Mouse (Mus musculus) kidney, embryonic 14.5 days (tissue): ENCODE results near the gene Ctss. TPM values are rescaled to one million over a fixed set of nuclear protein-coding genes. Genes with fewer than 3 reads are reported as not detected.

Source experiments
- ATAC-seq: fragments of 200-750 bp; cut with Nextera tagmentation; 2 replicates; pipeline ENCODE4 v1.8.0; 2017; ENCODE audit warnings: moderate number of reproducible peaks, mild to moderate bottlenecking, moderate TSS enrichment, moderate library complexity; ENCODE audit not compliant: low FRiP score, low TSS enrichment
- H3K27ac ChIP-seq: fragments of 300-500 bp; sonication (generic); 2 replicates; pipeline ENCODE4 v1.5.1; 2014; ENCODE audit warnings: low read depth, mild to moderate bottlenecking, low read length, moderate library complexity, mixed read lengths
- H3K27me3 ChIP-seq: fragments of 300-500 bp; sonication (generic); 2 replicates; pipeline ENCODE4 v1.6.1; 2014; ENCODE audit warnings: mild to moderate bottlenecking, low read length; ENCODE audit not compliant: control insufficient read depth, insufficient read depth
- H3K36me3 ChIP-seq: fragments of 300-500 bp; sonication (generic); 2 replicates; pipeline ENCODE4 v1.6.1; 2014; ENCODE audit warnings: low read length, mixed read lengths; ENCODE audit not compliant: control insufficient read depth, insufficient read depth
- H3K4me1 ChIP-seq: fragments of 300-500 bp; sonication (generic); 2 replicates; pipeline ENCODE4 v1.6.1; 2014; ENCODE audit warnings: low read length, mixed read lengths; ENCODE audit not compliant: control insufficient read depth, insufficient read depth
- H3K4me2 ChIP-seq: fragments of 300-500 bp; sonication (generic); replicated peaks from 2 replicates; pipeline ENCODE4 v1.6.1; 2014; ENCODE audit warnings: low read depth, mild to moderate bottlenecking, low read length
- H3K4me3 ChIP-seq: fragments of 300-500 bp; sonication (generic); 2 replicates; pipeline ENCODE4 v1.5.1; 2014; ENCODE audit warnings: mild to moderate bottlenecking, low read length
- H3K9ac ChIP-seq: fragments of 300-500 bp; sonication (generic); 2 replicates; pipeline ENCODE4 v1.6.1; 2014; ENCODE audit warnings: low read depth, mild to moderate bottlenecking, low read length, moderate library complexity
- H3K9me3 ChIP-seq: fragments of 300-500 bp; sonication (generic); 2 replicates; pipeline ENCODE4 v1.6.1; 2016; ENCODE audit warnings: low read length; ENCODE audit not compliant: control insufficient read depth
- WGBS: fragments of 180-500 bp; shearing (Covaris S2); extraction: QIAGEN DNeasy Blood & Tissue Kit; methylation state at CpG from one replicate; pipeline ENCODE4 v1.1.7; 2014; 5-methylcytosine and 5-hydroxymethylcytosine counted together
- polyA plus RNA-seq: library from polyadenylated mRNA; unstranded; fragments of >200 nt; fragmentation: Nextera tagmentation; extraction: Ambion mirVana; gene quantifications from 2 replicates; pipeline ENCODE4 v1.2.1, GENCODE M21; 2014

Ctss gene
- 9.9 and 12.2 TPM in 2 replicates for polyA plus RNA-seq

- Histone ChIP-seq H3K4me3 (no peak within 1 kb of the TSS), H3K27me3 (no peaks in the 10 kb centered on the region), H3K27ac (no peak within 1 kb of the TSS), H3K9me3 (no peaks in the 10 kb centered on the region), H3K9ac (no peak within 1 kb of the TSS), H3K4me1 (no peaks in the 10 kb centered on the region), H3K4me2 (no peak within 1 kb of the TSS), H3K36me3 (no peaks in the 10 kb centered on the region)
- WGBS, result 77% methylated on average over 8 of the region's 8 CpGs
- ATAC-seq, result no peak
Measured at GRCm38 (mm10) chr3:95526622-95527211, at the start of gene Ctss. TSS of gene Ctss (plus strand) at chr3:95526786.

- WGBS, result 96% methylated on average over 1 of the region's 1 CpGs
Measured at GRCm38 (mm10) chr3:95478966-95479365, 47.6 kb upstream of the Ctss start.

GRCm38 (mm10) chr3:95486421-95486820 lies 40.2 kb upstream of the Ctss start:
- 79% methylated on average over 2 of the region's 2 CpGs for WGBS
- no peak overlapping the region for H3K27ac ChIP-seq
- H3K9ac ChIP-seq, result no peak overlapping the region
- H3K9me3 ChIP-seq, result no peaks in the 10 kb centered on the region
- no peaks in the 10 kb centered on the region for H3K27me3 ChIP-seq
- no peak overlapping the region for H3K4me2 ChIP-seq
- H3K36me3 ChIP-seq, result peaks cover 72% of the 10 kb centered on the region
- H3K4me1 ChIP-seq, result no peaks in the 10 kb centered on the region
- no peak for ATAC-seq
- H3K4me3 ChIP-seq, result no peak overlapping the region

More at GRCm38 (mm10) chr3:95478966-95479365, 47.6 kb upstream of the Ctss start:
- Histone ChIP-seq H3K36me3 (peaks cover 71% of the 10 kb centered on the region), H3K27me3 (no peaks in the 10 kb centered on the region), H3K9ac (no peak overlapping the region), H3K4me3 (no peak overlapping the region), H3K4me1 (no peaks in the 10 kb centered on the region), H3K9me3 (no peaks in the 10 kb centered on the region), H3K27ac (no peak overlapping the region), H3K4me2 (no peak overlapping the region)
- no peak for ATAC-seq

GRCm38 (mm10) chr3:95488679-95489078 lies 37.9 kb upstream of the Ctss start:
- Histone ChIP-seq H3K4me3 (no peak overlapping the region), H3K9me3 (no peaks in the 10 kb centered on the region), H3K36me3 (peaks cover 78% of the 10 kb centered on the region), H3K27me3 (no peaks in the 10 kb centered on the region), H3K27ac (no peak overlapping the region), H3K4me2 (no peak overlapping the region), H3K4me1 (no peaks in the 10 kb centered on the region), H3K9ac (no peak overlapping the region)
- no peak for ATAC-seq
- 95% methylated on average over 3 of the region's 3 CpGs for WGBS

- Histone ChIP-seq H3K9me3 (no peaks in the 10 kb centered on the region), H3K9ac (no peak overlapping the region), H3K27me3 (no peaks in the 10 kb centered on the region), H3K36me3 (peaks cover 82% of the 10 kb centered on the region), H3K27ac (no peak overlapping the region), H3K4me2 (no peak overlapping the region), H3K4me3 (no peak overlapping the region), H3K4me1 (no peaks in the 10 kb centered on the region)
- ATAC-seq, result no peak
- 97% methylated on average over 2 of the region's 2 CpGs for WGBS
Measured at GRCm38 (mm10) chr3:95490238-95490637, 36.3 kb upstream of the Ctss start.

- WGBS, result 75% methylated on average over 6 of the region's 6 CpGs
- ATAC-seq, result no peak
- Histone ChIP-seq H3K9me3 (no peaks in the 10 kb centered on the region), H3K36me3 (peaks cover 64% of the 10 kb centered on the region), H3K4me1 (no peaks in the 10 kb centered on the region), H3K27ac (no peak overlapping the region), H3K9ac (no peak overlapping the region), H3K4me2 (no peak overlapping the region), H3K27me3 (no peaks in the 10 kb centered on the region), H3K4me3 (no peak overlapping the region)
Measured at GRCm38 (mm10) chr3:95494342-95494741, 32.2 kb upstream of the Ctss start.

- H3K9me3 ChIP-seq, result no peaks in the 10 kb centered on the region
- no peak overlapping the region for H3K9ac ChIP-seq
- H3K4me3 ChIP-seq, result no peak overlapping the region
- peaks cover 33% of the 10 kb centered on the region for H3K36me3 ChIP-seq
- ATAC-seq, result no peak
- 86% methylated on average over 2 of the region's 2 CpGs for WGBS
- no peaks in the 10 kb centered on the region for H3K27me3 ChIP-seq
- no peak overlapping the region for H3K4me2 ChIP-seq
- H3K4me1 ChIP-seq, result no peaks in the 10 kb centered on the region
- H3K27ac ChIP-seq, result no peak overlapping the region
Measured at GRCm38 (mm10) chr3:95498229-95498628, 28.4 kb upstream of the Ctss start.

- no peak within 1 kb of the TSS; the same call in 1 of the 2 replicates for H3K4me3 ChIP-seq
- no peak for ATAC-seq
- no peak within 1 kb of the TSS for H3K9ac ChIP-seq
- H3K27ac ChIP-seq, result no peak within 1 kb of the TSS
- 86% methylated on average over 7 of the region's 7 CpGs for WGBS
- H3K27me3 ChIP-seq, result no peaks in the 10 kb centered on the region
- no peaks in the 10 kb centered on the region for H3K9me3 ChIP-seq
- peaks cover 25% of the 10 kb centered on the region for H3K36me3 ChIP-seq
- H3K4me2 ChIP-seq, result peak within 1 kb of the TSS; percentile 19; the same call in 1 of the 2 replicates
- H3K4me1 ChIP-seq, result no peaks in the 10 kb centered on the region
Measured at GRCm38 (mm10) chr3:95499024-95499423, 27.6 kb upstream of the Ctss start, which contains the start of gene Ctsk. TSS of gene Ctsk (plus strand) at chr3:95499256.

GRCm38 (mm10) chr3:95499496-95500140 lies 27.0 kb upstream of the Ctss start:
- Histone ChIP-seq H3K9ac (no peak overlapping the region), H3K4me1 (no peaks in the 10 kb centered on the region), H3K36me3 (peaks cover 19% of the 10 kb centered on the region), H3K4me2 (peak overlapping the region; percentile 19; the same call in 1 of the 2 replicates), H3K9me3 (no peaks in the 10 kb centered on the region), H3K27ac (no peak overlapping the region), H3K27me3 (no peaks in the 10 kb centered on the region), H3K4me3 (no peak overlapping the region; the same call in 1 of the 2 replicates)
- no peak for ATAC-seq
- WGBS, result 61% methylated on average over 10 of the region's 10 CpGs
